Mouse (Mus musculus) stomach, embryonic 16.5 days (tissue): ENCODE data around the gene Atxn1. TPM values are rescaled to one million over a fixed set of nuclear protein-coding genes. Genes with fewer than 3 reads are reported as not detected.

Source experiments
- ATAC-seq: fragments of 200-750 bp; cut with Nextera tagmentation; 2 replicates; pipeline ENCODE4 v1.8.0; 2017; ENCODE audit warnings: moderate number of reproducible peaks, moderate TSS enrichment; ENCODE audit not compliant: insufficient read depth, low FRiP score
- H3K27ac ChIP-seq: fragments of 300-500 bp; sonication (generic); 2 replicates; pipeline ENCODE4 v1.5.1; 2014; ENCODE audit warnings: low read length
- H3K27me3 ChIP-seq: fragments of 300-500 bp; sonication (generic); 2 replicates; pipeline ENCODE4 v1.6.1; 2014; ENCODE audit warnings: low read length, control low read depth, mixed read lengths; ENCODE audit not compliant: control insufficient read depth, insufficient read depth
- H3K36me3 ChIP-seq: fragments of 300-500 bp; sonication (generic); 2 replicates; pipeline ENCODE4 v1.6.1; 2014; ENCODE audit warnings: low read length; ENCODE audit not compliant: control insufficient read depth, insufficient read depth
- H3K4me1 ChIP-seq: fragments of 300-500 bp; sonication (generic); 2 replicates; pipeline ENCODE4 v1.6.1; 2014; ENCODE audit warnings: low read length, control low read depth, mixed read lengths; ENCODE audit not compliant: control insufficient read depth, insufficient read depth
- H3K4me2 ChIP-seq: fragments of 300-500 bp; sonication (generic); 2 replicates; pipeline ENCODE4 v1.6.1; 2014; ENCODE audit warnings: low read depth, low read length, mixed read lengths
- H3K4me3 ChIP-seq: fragments of 300-500 bp; sonication (generic); replicated peaks from 2 replicates; pipeline ENCODE4 v1.5.1; 2014; ENCODE audit warnings: mild to moderate bottlenecking, low read length
- H3K9ac ChIP-seq: fragments of 300-500 bp; sonication (generic); 2 replicates; pipeline ENCODE4 v1.6.1; 2014; ENCODE audit warnings: low read length
- H3K9me3 ChIP-seq: fragments of 300-500 bp; sonication (generic); replicated peaks from 2 replicates; pipeline ENCODE4 v1.6.1; 2016; ENCODE audit warnings: low read length, control low read depth; ENCODE audit not compliant: control insufficient read depth
- WGBS: fragments of 180-500 bp; shearing (Covaris S2); extraction: QIAGEN DNeasy Blood & Tissue Kit; methylation state at CpG from one replicate; pipeline ENCODE4 v1.1.7; 2014; 5-methylcytosine and 5-hydroxymethylcytosine counted together
- polyA plus RNA-seq: library from polyadenylated mRNA; unstranded; fragments of >200 nt; fragmentation: Nextera tagmentation; extraction: Ambion mirVana; gene quantifications from 2 replicates; pipeline ENCODE4 v1.2.1, GENCODE M21; 2015

Atxn1 gene
- polyA plus RNA-seq, 1 experiment from 2014 or later: 7.8 TPM

- H3K9ac ChIP-seq: no peak overlapping the region
- H3K4me1 ChIP-seq: peaks cover 4% of the 10 kb centered on the region; the same call in 1 of the 2 replicates
- H3K36me3 ChIP-seq: no peaks in the 10 kb centered on the region; the same call in 1 of the 2 replicates
- H3K4me2 ChIP-seq: no peak overlapping the region
- WGBS: 69% methylated on average over 12 of the region's 12 CpGs
- no peak overlapping the region for H3K27ac ChIP-seq
- peaks cover 2% of the 10 kb centered on the region; the same call in 1 of the 2 replicates for H3K9me3 ChIP-seq
- H3K27me3 ChIP-seq: no peaks in the 10 kb centered on the region
- H3K4me3 ChIP-seq: no peak overlapping the region
- no peak for ATAC-seq
These were observed 269.8 kb downstream of the Atxn1 start for GRCm38 (mm10) chr13:45694921-45695437.

GRCm38 (mm10) chr13:45693953-45694352, 270.9 kb downstream of the Atxn1 start:
- Histone ChIP-seq H3K27me3 (no peaks in the 10 kb centered on the region), H3K9me3 (peaks cover 2% of the 10 kb centered on the region; the same call in 1 of the 2 replicates), H3K36me3 (no peaks in the 10 kb centered on the region; the same call in 1 of the 2 replicates), H3K4me3 (no peak overlapping the region), H3K4me2 (no peak overlapping the region), H3K9ac (no peak overlapping the region), H3K4me1 (peaks cover 4% of the 10 kb centered on the region; the same call in 1 of the 2 replicates), H3K27ac (no peak overlapping the region)
- 90% methylated on average over 9 of the region's 9 CpGs for WGBS
- ATAC-seq: no peak

- H3K4me2 ChIP-seq: no peak overlapping the region
- H3K9me3 ChIP-seq: peaks cover 2% of the 10 kb centered on the region; the same call in 1 of the 2 replicates
- H3K4me1 ChIP-seq: peaks cover 4% of the 10 kb centered on the region; the same call in 1 of the 2 replicates
- 49% methylated on average over 11 of the region's 11 CpGs for WGBS
- no peak overlapping the region for H3K27ac ChIP-seq
- H3K36me3 ChIP-seq: no peaks in the 10 kb centered on the region; the same call in 1 of the 2 replicates
- H3K9ac ChIP-seq: no peak overlapping the region
- ATAC-seq: no peak
- no peak overlapping the region for H3K4me3 ChIP-seq
- H3K27me3 ChIP-seq: no peaks in the 10 kb centered on the region
These were observed 271.3 kb downstream of the Atxn1 start for GRCm38 (mm10) chr13:45693534-45693933.

GRCm38 (mm10) chr13:45693126-45693525, 271.7 kb downstream of the Atxn1 start:
- no peak for ATAC-seq
- peaks cover 4% of the 10 kb centered on the region; the same call in 1 of the 2 replicates for H3K4me1 ChIP-seq
- H3K4me2 ChIP-seq: no peak overlapping the region
- peaks cover 2% of the 10 kb centered on the region; the same call in 1 of the 2 replicates for H3K9me3 ChIP-seq
- H3K27me3 ChIP-seq: no peaks in the 10 kb centered on the region
- WGBS: 66% methylated on average over 4 of the region's 4 CpGs
- H3K36me3 ChIP-seq: no peaks in the 10 kb centered on the region; the same call in 1 of the 2 replicates
- H3K9ac ChIP-seq: no peak overlapping the region
- H3K4me3 ChIP-seq: no peak overlapping the region
- H3K27ac ChIP-seq: no peak overlapping the region

DNA sequence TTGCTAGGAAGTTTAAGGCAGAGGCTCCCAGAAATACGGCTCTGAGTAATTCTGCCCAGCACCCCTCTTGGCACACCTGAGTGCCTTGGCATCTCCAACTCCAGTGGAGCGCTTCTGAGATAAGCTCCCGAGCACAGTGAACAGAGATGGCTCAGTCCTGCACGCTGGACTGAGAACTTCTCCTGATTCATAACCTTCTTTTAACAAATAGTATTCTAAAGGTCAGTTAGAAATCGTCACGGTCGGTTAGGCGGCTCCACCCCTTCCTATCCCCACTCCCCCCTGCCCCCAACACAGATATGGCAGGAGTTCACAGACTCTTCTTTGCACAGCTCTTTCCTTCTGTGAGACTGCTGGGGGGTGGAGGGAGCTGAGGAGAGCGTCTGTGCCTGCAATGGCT, 272.4 kb downstream of the Atxn1 start:
- WGBS: 50% methylated on average over 9 of the region's 9 CpGs
- Histone ChIP-seq H3K27ac (no peak overlapping the region), H3K4me1 (peaks cover 4% of the 10 kb centered on the region; the same call in 1 of the 2 replicates), H3K4me2 (no peak overlapping the region), H3K27me3 (no peaks in the 10 kb centered on the region), H3K36me3 (no peaks in the 10 kb centered on the region; the same call in 1 of the 2 replicates), H3K4me3 (no peak overlapping the region), H3K9me3 (peaks cover 2% of the 10 kb centered on the region; the same call in 1 of the 2 replicates), H3K9ac (no peak overlapping the region)
- no peak for ATAC-seq

GRCm38 (mm10) chr13:45690426-45690825, 274.4 kb downstream of the Atxn1 start:
- H3K27ac ChIP-seq: no peak overlapping the region
- no peak overlapping the region for H3K9ac ChIP-seq
- H3K4me3 ChIP-seq: no peak overlapping the region
- H3K9me3 ChIP-seq: no peaks in the 10 kb centered on the region
- ATAC-seq: no peak
- H3K27me3 ChIP-seq: no peaks in the 10 kb centered on the region
- H3K36me3 ChIP-seq: no peaks in the 10 kb centered on the region
- 72% methylated on average over 1 of the region's 1 CpGs for WGBS
- no peak overlapping the region for H3K4me2 ChIP-seq
- H3K4me1 ChIP-seq: peaks cover 4% of the 10 kb centered on the region; the same call in 1 of the 2 replicates

DNA sequence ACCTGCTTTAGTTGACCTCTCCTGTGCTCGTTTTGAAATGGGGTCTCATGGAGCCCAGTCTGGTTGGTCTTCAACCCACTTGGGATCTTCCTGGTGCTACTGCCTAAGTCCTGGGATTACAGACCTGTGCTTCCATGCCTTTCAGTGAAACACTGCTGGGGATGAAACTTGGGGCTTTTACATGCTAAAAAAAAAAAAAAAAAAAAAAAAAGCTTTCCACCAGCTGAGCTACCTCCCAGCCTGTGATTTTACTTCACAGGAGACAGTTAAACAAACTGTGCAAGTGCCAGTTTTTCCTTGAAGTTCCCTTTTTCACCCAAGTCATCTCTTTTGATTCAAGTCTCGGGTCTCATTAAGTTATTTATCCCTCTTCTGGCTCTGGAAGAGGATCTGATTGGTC, 275.9 kb downstream of the Atxn1 start:
- Histone ChIP-seq H3K4me1 (peaks cover 4% of the 10 kb centered on the region; the same call in 1 of the 2 replicates), H3K9me3 (no peaks in the 10 kb centered on the region), H3K27me3 (no peaks in the 10 kb centered on the region), H3K27ac (no peak overlapping the region), H3K9ac (no peak overlapping the region), H3K36me3 (no peaks in the 10 kb centered on the region), H3K4me2 (no peak overlapping the region), H3K4me3 (no peak overlapping the region)
- WGBS: 78% methylated on average over 2 of the region's 2 CpGs
- no peak for ATAC-seq

DNA sequence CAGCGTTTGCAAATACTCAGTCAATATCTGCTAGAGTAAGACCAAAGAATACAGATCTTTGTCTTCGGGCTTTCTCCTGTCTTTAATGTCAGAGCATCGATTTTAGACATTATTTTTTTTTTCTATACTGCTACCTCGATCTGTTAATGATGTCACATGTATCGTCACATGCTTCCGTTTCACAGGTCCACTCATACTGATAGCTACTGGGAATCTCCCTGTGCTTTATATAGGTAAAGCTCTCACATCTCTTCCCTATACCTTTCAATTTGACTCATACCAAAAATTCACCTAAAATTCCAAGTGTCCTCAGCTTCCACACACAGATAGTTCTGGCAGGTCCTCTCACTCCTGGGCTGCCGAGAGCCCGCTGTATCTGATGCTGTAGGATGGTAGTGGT, 277.2 kb downstream of the Atxn1 start:
- Histone ChIP-seq H3K27me3 (no peaks in the 10 kb centered on the region), H3K27ac (no peak overlapping the region), H3K4me1 (no peaks in the 10 kb centered on the region), H3K4me3 (no peak overlapping the region), H3K9me3 (no peaks in the 10 kb centered on the region), H3K4me2 (no peak overlapping the region), H3K9ac (no peak overlapping the region), H3K36me3 (no peaks in the 10 kb centered on the region)
- no peak for ATAC-seq
- WGBS: 90% methylated on average over 8 of the region's 8 CpGs

DNA sequence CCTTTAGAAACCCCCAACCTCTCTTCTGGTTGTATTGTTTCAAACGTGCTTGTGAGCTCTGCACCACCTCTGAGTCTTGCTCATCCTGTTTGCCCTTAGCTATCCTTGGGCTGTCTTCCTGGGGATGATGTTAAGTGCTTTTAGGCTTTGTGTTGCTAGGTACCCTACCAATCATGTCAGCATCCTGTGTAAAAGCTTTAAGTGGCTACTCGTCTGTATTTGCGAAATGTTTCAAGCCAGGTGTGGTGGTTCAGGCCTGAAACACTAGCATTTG, 278.6 kb downstream of the Atxn1 start:
- Histone ChIP-seq H3K4me2 (no peak overlapping the region), H3K9me3 (no peaks in the 10 kb centered on the region), H3K27ac (no peak overlapping the region), H3K4me3 (no peak overlapping the region), H3K4me1 (no peaks in the 10 kb centered on the region), H3K27me3 (no peaks in the 10 kb centered on the region), H3K9ac (no peak overlapping the region), H3K36me3 (no peaks in the 10 kb centered on the region)
- 48% methylated on average over 3 of the region's 3 CpGs for WGBS
- ATAC-seq: no peak
